Mouse (Mus musculus) layer of hippocampus, adult 2 months (tissue): Measurements from ENCODE around the gene Zfp59. TPM values are rescaled to one million over a fixed set of nuclear protein-coding genes. Genes with fewer than 3 reads are reported as not detected.
"Not testable (repeated sequence)": the region's sequence is repeated elsewhere in the genome, so short reads cannot be mapped to it uniquely, and the experiment has no call there.

Experiments used
- DNase-seq, 2 experiments: peaks; one replicate each; pipeline ENCODE4 v3.0.0; 2022; ENCODE audit warnings: low spot score in 2 of 2
- H3K27ac ChIP-seq: fragments of 200-600 bp; 2 replicates; pipeline ENCODE4 v1.8.1; 2022
- H3K4me3 ChIP-seq: fragments of 200-600 bp; 2 replicates; pipeline ENCODE4 v1.8.1; 2022; ENCODE audit warnings: mild to moderate bottlenecking
- CTCF ChIP-seq: fragments of 200-600 bp; conservative IDR thresholded peaks from 2 replicates; pipeline ENCODE4 v1.8.1; 2022; ENCODE audit warnings: antibody characterized with exemption, mild to moderate bottlenecking, moderate library complexity
- long read RNA-seq, 2 experiments: library from polyadenylated mRNA; stranded (forward); transcript quantifications; one replicate each; pipeline ENCODE4 v2.0.0; 2021; ENCODE audit warnings: borderline mapping rate in 2 of 2
- total RNA-seq, 2 experiments: library from RNA; stranded (reverse); gene quantifications; 2 replicates each; pipeline ENCODE4 v1.2.3; 2021

Gene Zfp59
- 1 to 10 TPM; 4.0 to 4.4 TPM for total RNA-seq
- long read RNA-seq, experiment 1, partial matches to known transcripts = 0 of 5 reads
- long read RNA-seq, experiment 1, other reads (novel, unspliced or antisense) = 2 of 5 reads
- long read RNA-seq, experiment 2, partial matches to known transcripts = 1 of 3 reads
- long read RNA-seq, experiment 2, other reads (novel, unspliced or antisense) = 1 of 3 reads

- H3K27ac ChIP-seq = peak within 1 kb of the TSS; percentile 90
- TF ChIP-seq CTCF = no peak
- DNase-seq = peak; percentile 84 to 93
- H3K4me3 ChIP-seq = peak within 1 kb of the TSS; percentile 79
These were observed at the start of gene Zfp59 for GRCm38 (mm10) chr7:27838323-27839249. Gene Zfp59, plus strand, starts transcription at chr7:27838607.

DNA sequence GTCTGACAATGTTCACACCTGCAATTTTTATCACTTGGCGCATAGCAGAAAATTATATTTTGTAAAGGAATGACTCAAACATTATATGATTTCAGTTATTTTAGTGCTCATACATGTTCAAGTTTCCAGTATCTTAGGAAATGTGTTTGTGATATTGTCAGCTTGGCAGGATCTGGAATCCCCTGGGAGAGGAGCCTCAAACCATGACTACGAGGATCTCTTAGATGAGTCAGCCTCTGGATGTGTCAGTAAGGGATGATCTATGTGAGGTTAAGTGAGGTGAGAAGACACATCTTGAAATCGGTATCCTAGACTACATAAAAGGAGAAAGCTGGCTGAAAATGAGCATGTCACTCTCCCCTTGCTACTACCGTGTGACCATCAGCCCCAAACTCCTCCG, 49.1 kb upstream of the Zfp59 start:
- DNase-seq = no peak
- Histone ChIP-seq H3K4me3 (no peak overlapping the region), H3K27ac (no peak overlapping the region)
- no peak for TF ChIP-seq CTCF

DNA sequence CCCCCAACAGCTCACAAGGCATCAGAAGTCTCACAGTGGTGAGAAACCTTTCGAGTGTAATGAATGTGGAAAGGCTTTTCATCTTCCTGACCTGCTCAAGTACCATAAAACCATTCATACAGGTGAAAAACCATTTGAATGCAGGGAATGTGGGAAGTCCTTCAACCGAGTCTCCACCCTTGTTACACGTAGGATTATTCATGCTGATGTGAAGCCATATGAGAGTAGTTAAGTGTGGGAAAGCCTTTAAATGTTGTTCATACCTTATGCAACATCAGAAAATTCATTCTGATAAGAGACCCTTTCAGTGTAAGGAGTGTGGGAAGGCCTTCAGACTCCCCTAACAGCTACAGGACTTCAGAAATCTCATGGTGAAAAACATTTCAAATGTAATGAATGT, 44.5 kb upstream of the Zfp59 start:
- H3K4me3 ChIP-seq, H3K27ac ChIP-seq, DNase-seq: not testable (repeated sequence)

DNA sequence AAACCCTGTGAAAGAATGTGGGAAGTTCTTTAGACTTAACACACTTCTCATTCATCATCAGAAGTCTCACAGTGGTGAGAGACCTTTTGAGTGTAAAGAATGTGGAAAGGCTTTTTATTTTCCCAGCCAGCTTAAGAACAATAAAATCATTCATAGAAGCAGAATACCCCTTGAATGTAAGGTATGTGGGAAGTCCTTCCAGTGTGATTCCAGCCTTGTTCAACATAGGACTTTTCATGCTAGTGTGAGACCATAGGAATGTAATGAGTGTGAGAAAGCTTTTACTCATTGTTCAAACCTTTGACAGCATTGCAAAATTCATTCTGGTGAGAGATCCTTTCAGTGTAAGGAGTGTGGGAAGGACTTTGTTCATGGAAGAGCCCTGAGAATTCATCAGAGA, 43.8 kb upstream of the Zfp59 start:
- Histone ChIP-seq H3K27ac (no peak overlapping the region), H3K4me3 (no peak overlapping the region)
- no peak for TF ChIP-seq CTCF
- DNase-seq = no peak

DNA sequence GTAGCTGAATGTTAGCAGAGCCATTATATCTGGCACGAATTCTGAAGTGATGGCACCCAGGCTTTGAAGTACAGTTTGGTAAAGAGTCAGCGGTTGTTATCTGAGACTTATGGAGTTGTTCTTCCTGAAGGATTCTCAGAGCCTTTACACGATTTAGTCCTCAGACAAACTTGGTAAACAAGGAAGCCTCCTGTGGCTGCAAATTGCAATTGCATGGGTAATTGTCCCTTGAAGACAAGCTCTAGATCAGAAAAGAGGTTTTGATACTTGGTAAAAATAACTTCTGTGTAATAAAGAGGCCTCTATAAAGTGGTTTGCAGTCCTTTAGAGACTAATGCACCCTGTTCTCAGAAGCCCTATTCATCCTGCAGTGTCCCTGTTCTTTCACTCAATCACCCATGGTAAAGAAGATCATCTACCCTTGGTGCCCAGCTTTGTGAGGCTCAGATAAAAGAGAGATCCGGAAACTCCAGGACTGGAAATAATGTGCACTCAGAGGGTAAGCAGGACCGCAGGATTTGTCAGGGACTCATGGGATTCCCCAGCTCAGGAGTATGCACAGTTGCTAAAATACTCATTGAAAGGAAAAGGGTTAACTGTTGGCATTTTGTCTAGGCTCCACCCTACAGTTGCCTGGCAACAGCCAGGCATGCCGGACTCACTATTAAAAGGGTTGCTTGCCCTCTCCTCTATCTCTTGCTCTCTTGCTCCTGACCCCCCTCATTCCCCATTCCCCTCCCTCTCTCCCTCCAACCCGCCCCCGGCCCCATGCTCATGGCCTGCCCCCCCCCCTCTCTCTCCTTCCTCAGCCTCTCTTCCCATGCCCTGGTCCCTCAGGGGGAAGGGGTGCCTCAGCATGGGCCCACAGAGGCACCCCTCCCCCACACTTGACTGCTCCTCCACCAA, 40.2 kb upstream of the Zfp59 start:
- no peak overlapping the region for H3K27ac ChIP-seq
- TF ChIP-seq CTCF = peak; percentile 47
- H3K4me3 ChIP-seq = no peak overlapping the region
- DNase-seq = no peak

- no peak overlapping the region for H3K4me3 ChIP-seq
- TF ChIP-seq CTCF = peak; percentile 70
- DNase-seq = no peak
- no peak overlapping the region for H3K27ac ChIP-seq
These were observed 37.3 kb upstream of the Zfp59 start for GRCm38 (mm10) chr7:27801137-27801536.

- no peak for DNase-seq
- no peak overlapping the region for H3K27ac ChIP-seq
- no peak for TF ChIP-seq CTCF
- H3K4me3 ChIP-seq = no peak overlapping the region
These were observed 35.4 kb upstream of the Zfp59 start for GRCm38 (mm10) chr7:27802986-27803385.

GRCm38 (mm10) chr7:27804297-27805030, 33.9 kb upstream of the Zfp59 start:
- TF ChIP-seq CTCF = 0 out of 2 replicates have a peak, but pooled peaks have one; percentile 10
- Histone ChIP-seq H3K27ac (peak overlapping the region; percentile 76), H3K4me3 (peak overlapping the region; percentile 73)
- peak; percentile 82 to 86 for DNase-seq

GRCm38 (mm10) chr7:27806896-27807295, 31.5 kb upstream of the Zfp59 start, which contains the start of gene Zfp626:
Gene Zfp626, plus strand, starts transcription at chr7:27807196.
- H3K4me3 ChIP-seq, DNase-seq, H3K27ac ChIP-seq: not testable (repeated sequence)

DNA sequence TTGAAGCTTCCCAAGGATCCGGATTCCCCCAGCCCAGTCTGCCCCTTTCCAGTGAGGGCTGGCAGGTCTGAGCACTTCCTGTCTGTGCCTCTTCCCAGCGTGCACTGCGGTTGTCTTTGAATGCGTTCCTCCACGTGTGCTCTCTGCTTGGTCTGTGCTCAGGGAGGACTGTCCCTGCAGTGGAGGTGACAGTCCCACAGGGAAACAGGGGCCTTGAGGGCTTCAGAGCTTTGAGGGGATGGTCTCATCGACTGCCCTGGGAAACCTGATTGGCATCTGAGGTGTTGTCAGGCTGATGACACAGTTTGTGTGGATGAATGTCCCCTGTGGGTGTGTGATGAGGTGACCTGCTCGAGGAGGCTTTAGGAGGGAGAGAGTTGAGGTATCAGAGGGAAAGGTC, 31.1 kb upstream of the Zfp59 start:
- DNase-seq, H3K4me3 ChIP-seq, H3K27ac ChIP-seq: not testable (repeated sequence)

GRCm38 (mm10) chr7:27818526-27819110, 19.8 kb upstream of the Zfp59 start:
- no peak for DNase-seq

GRCm38 (mm10) chr7:27822611-27823010, 15.8 kb upstream of the Zfp59 start:
- Histone ChIP-seq H3K27ac (no peak overlapping the region), H3K4me3 (no peak overlapping the region)
- no peak for DNase-seq
- TF ChIP-seq CTCF = no peak

More at GRCm38 (mm10) chr7:27818526-27819110, 19.8 kb upstream of the Zfp59 start:
- TF ChIP-seq CTCF = no peak
- H3K4me3 ChIP-seq = no peak overlapping the region
- no peak overlapping the region for H3K27ac ChIP-seq
